Mouse (Mus musculus) cortical plate, adult 2 months (tissue): Measurements from ENCODE around the gene Rab15. TPM values are rescaled to one million over a fixed set of nuclear protein-coding genes. Genes with fewer than 3 reads are reported as not detected.
A peak's percentile ranks its signal among the peaks of the same experiment; 100 is the strongest.

Experiments used
- H3K27ac ChIP-seq: fragments of 200-500 bp; 2 replicates; pipeline ENCODE4 v1.5.1; 2012; ENCODE audit warnings: low read length, control low read depth, inconsistent platforms; ENCODE audit not compliant: insufficient read depth
- H3K4me1 ChIP-seq: fragments of 200-500 bp; 2 replicates; pipeline ENCODE4 v1.6.1; 2011; ENCODE audit warnings: low read length; ENCODE audit not compliant: control insufficient read depth, insufficient read depth
- H3K4me3 ChIP-seq: fragments of 200-500 bp; 2 replicates; pipeline ENCODE4 v1.5.1; 2011; ENCODE audit warnings: mild to moderate bottlenecking, low read length, control low read depth; ENCODE audit not compliant: insufficient read depth
- CTCF ChIP-seq: fragments of 200-500 bp; IDR thresholded peaks from 2 replicates; pipeline ENCODE4 v1.5.1; 2011; ENCODE audit warnings: mild to moderate bottlenecking, control low read depth, low read length; ENCODE audit not compliant: insufficient read depth; ENCODE audit errors: extremely low read depth
- POLR2A ChIP-seq: fragments of 200-500 bp; IDR thresholded peaks from 2 replicates; pipeline ENCODE4 v1.6.1; 2011; ENCODE audit warnings: mild to moderate bottlenecking, low read length, control low read depth; ENCODE audit not compliant: insufficient read depth; ENCODE audit errors: extremely low read depth
- polyA plus RNA-seq: library from polyadenylated mRNA; depleted of rRNA; stranded (reverse); fragments of >200 nt; gene quantifications from 2 replicates; pipeline ENCODE4 v1.2.3, GENCODE M21; 2012

The Rab15 gene
- polyA plus RNA-seq, 1 experiment, result 229 TPM

DNA sequence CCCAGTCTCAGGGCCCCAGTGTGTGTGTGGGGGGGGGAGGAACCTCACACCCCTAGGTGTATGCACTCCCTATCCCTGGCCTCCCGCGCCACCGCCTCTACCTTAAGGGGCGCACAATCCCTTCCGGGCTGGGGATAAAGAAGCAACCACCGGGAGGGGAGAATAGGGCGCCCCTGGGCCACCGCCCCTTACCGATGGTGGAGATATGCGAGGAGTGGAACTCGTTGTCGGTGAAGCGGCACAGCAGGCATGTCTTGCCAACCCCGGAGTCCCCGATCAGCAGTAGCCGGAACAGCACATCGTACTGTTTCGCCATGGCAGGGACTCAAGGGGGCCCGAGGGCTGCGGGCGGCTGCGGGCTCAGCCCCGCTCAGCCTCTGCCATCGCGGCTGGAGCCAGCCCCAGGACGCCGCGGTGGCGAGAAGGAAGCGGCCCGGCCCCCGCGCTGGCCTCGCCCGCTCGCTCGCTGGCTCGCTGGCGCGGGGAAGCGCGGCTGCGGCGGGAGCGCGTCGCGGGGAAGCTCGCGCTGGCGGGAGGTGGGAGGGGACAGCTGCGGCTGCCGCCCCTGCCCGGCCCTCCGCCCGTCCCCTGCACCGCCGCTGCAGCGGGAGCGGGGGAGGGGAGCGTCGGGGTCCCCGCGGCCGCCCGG, 582 bp downstream of the Rab15 start:
- H3K4me1 ChIP-seq, result peaks cover 15% of the 10 kb centered on the region
- peak overlapping the region; percentile 96 for H3K27ac ChIP-seq
- no peak for TF ChIP-seq POLR2A
- H3K4me3 ChIP-seq, result peak overlapping the region; percentile 85

DNA sequence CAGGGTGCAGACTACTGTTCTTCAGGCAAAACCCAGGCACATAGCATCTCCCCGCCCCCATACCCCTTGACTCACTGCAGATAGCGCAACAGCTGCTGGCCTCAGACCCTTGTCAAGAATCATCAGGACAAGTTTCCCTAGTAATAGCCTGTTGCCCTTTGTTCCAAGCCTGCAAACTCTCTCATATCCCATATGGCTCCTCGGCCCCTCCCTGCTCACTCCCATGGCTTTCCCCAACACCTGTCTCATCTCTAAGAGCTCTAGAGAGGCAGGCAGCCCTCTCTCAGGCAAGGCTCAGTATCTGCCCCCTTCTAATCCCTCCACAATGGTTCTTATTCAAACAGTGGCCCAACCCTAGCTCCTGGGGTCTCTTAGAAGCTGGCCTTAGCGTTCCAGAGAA, 2.1 kb downstream of the Rab15 start:
- no peak for TF ChIP-seq CTCF
- no peak for TF ChIP-seq POLR2A
- Histone ChIP-seq H3K27ac (0 out of 2 replicates have a peak overlapping the region, but pooled peaks have one; percentile 0), H3K4me3 (peak overlapping the region; percentile 85), H3K4me1 (peaks cover 19% of the 10 kb centered on the region)

DNA sequence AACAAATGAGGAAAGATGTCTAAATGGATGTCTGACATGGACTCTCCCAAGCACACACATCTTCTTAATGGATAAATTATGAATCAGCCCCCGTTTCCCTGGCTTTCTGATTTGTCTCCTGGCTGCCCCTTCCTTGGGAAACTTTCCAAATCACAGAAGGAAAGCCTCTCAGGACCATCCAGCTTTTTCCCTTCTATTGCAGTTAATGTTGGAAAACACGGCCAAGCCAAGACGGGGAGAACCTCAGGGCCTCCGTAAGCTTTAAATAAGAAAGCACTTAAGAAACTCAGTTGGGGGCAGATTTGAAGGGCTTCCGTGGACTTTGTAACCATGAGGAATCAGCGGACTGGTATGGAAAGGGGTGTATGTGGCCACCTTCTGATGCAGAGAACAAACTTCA, 2.9 kb downstream of the Rab15 start:
- Histone ChIP-seq H3K27ac (no peak overlapping the region), H3K4me1 (peaks cover 21% of the 10 kb centered on the region), H3K4me3 (peak overlapping the region; percentile 85; the same call in 1 of the 2 replicates)
- TF ChIP-seq CTCF, result no peak
- TF ChIP-seq POLR2A, result no peak

DNA sequence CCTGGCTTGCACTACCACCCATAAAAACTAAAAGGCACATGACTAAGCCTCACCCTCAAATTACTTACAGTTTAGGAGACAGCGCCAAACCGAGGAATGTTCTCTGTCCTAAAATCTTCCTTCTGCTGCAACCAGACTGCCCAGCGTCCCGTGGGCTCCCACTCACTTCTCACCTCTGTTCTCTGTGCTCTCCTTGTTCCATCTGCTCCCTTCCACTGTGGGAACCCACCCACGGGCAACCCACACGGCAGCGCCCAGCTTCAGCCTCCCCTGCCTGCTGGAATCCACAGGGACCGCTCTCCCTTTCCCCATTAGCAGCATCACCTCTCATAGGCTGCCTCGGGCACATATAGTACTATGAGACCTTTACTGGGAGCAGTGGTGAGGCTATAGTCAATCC, 3.8 kb downstream of the Rab15 start:
- TF ChIP-seq CTCF (no peak), POLR2A (no peak)
- Histone ChIP-seq H3K4me3 (peak overlapping the region; percentile 85; the same call in 1 of the 2 replicates), H3K4me1 (peaks cover 23% of the 10 kb centered on the region), H3K27ac (peak overlapping the region; percentile 61)

DNA sequence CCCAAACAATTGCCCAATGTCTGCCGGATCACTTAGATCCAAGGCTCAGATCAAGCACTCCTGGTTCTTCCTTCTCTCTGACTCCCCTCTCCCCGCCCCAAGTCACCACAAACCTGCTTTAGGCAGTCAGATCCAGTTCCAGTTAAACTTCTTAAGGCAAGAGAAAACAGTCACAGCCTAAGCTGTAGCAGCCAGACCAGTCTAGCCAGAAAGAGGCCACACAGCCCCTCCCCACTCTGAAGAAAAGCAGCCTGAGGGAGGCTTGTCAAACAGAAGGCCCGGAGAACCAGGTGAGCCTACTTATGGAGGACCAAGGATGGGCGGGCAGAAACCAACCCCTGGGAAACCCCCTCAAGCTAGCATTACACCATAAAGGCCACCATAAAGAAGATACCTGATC, 4.6 kb downstream of the Rab15 start:
- H3K27ac ChIP-seq, result peak overlapping the region; percentile 12; the same call in 1 of the 2 replicates
- H3K4me3 ChIP-seq, result peak overlapping the region; percentile 85; the same call in 1 of the 2 replicates

DNA sequence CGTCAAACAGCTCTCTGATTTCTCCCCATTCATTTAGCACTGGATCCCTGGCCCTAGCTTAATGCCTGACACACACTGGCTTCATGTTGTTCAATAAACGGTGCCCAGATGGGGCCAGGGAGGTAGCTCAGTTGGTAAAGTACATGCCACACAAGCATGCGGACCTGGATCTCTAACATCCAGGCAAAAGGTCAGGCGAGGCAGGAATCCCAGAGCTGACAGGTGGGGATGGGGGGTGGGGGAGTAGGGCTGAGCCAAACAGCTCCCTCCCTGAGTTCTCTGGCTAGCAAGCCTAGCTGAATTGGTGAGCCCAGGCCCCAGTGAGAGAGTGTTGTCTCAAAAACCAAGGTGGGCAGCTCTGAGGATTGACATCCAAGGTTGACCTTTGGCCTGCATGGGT, 5.5 kb downstream of the Rab15 start:
- Histone ChIP-seq H3K4me1 (peaks cover 23% of the 10 kb centered on the region), H3K4me3 (no peak overlapping the region), H3K27ac (no peak overlapping the region)
- TF ChIP-seq POLR2A (no peak), CTCF (no peak)

More for the DNA sequence above, 4.6 kb downstream of the Rab15 start:
- TF ChIP-seq POLR2A, result no peak
- no peak for TF ChIP-seq CTCF
- peaks cover 25% of the 10 kb centered on the region for H3K4me1 ChIP-seq

DNA sequence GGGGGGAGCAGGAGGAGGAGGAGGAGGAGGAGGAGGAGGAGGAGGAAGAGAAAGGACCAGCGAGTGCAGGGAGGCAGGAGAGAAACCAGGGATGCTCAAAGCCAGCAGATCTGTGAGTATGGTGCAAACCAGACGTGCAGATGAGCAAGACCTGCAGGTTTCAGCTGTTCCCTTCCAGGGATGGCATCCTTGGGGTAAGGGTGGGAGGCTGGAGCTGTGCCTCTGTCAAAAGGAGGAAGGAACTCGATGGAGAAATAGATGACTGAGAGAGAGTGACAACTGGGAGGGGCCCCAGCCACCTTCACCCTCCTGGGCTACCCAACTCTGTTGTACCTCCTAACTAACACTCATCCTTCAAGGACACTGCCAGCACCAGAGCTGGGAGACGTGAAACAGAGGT, 6.0 kb downstream of the Rab15 start:
- TF ChIP-seq POLR2A (no peak), CTCF (no peak)
- Histone ChIP-seq H3K4me3 (no peak overlapping the region), H3K27ac (no peak overlapping the region), H3K4me1 (peaks cover 23% of the 10 kb centered on the region)

DNA sequence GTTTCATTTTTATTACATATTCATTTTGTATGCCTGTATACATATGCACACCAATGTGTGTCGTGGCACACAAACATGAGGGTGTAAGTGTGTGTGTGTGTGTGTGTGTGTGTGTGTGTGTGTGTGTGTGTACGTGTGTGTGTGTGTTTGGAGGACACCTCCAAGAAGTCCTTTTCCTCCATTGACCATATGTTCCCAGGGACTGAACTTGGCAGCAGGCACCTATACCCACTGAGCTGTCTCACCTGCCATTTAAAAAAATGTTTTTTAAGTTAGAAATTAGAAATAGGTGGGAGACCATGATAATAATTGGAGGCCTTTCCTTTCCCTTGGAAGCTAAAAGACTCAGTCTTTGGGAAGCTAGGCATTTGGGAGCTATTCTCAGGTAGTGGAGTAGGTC, 8.6 kb downstream of the Rab15 start:
- peaks cover 19% of the 10 kb centered on the region for H3K4me1 ChIP-seq
- no peak overlapping the region for H3K4me3 ChIP-seq
- H3K27ac ChIP-seq, result no peak overlapping the region
- no peak for TF ChIP-seq POLR2A
- TF ChIP-seq CTCF, result no peak

DNA sequence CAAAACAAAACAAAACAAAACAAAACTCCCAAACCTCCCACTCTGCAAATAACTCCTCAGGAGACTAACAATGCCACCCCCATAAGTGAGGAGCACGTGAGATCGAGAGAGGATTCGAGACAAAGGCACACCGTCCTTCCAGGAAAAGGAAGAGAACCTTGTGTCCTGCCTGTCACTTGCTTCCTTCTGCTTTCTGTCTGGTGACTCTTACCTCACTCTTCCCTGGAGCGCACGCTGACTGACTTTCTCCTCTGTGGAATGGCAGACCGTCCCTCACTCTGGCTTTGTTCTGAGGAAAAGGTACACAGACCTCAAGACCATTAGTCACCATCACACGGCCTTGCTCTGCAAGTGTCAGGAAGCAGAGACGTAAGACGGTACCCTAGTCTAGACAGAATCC, 9.2 kb downstream of the Rab15 start:
- TF ChIP-seq POLR2A (no peak), CTCF (no peak)
- peaks cover 18% of the 10 kb centered on the region for H3K4me1 ChIP-seq
- H3K4me3 ChIP-seq, result no peak overlapping the region
- no peak overlapping the region for H3K27ac ChIP-seq

DNA sequence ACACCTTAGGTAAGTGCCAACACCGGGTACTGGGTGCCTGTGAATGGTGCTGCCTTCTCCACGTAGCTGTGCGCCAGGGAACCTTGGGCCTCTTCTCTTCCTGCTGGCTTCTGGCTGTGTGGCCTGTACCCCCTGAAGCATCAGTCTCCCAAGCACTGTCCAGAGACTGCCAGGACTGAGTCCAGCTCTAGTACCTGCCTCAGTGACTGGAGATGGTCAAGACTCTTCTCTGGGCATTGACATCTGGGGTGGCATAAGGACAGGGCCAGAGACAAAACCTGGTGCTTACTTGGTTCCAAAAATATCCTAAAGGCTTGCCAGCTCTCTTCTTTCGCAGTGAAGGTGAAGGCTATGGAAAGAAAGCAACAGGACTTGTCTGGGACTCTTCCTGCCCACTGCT, 11.7 kb downstream of the Rab15 start:
- Histone ChIP-seq H3K4me1 (peaks cover 10% of the 10 kb centered on the region), H3K4me3 (no peak overlapping the region), H3K27ac (no peak overlapping the region)
- TF ChIP-seq POLR2A (no peak), CTCF (no peak)

DNA sequence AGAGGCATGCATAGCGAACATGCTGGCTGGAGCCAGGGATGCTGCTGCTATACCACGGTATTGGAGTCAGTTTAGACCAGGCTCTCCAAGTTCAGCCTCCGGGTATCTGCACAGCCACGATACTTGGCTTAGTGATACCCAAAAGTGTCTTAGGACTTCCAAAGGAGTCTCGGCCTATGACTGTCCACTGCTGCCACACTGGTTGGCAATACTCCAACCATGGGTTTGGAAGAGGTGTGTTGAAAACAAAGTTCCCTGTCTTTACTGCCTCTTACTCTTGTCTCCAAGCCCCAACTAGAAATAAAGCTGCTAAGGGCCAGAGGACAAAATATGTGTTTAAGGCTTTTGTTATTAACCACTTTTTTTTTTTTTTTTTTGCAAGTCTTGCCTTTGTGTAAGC, 12.2 kb downstream of the Rab15 start:
- Histone ChIP-seq H3K4me1 (peaks cover 14% of the 10 kb centered on the region), H3K4me3 (no peak overlapping the region), H3K27ac (no peak overlapping the region)
- TF ChIP-seq POLR2A (no peak), CTCF (no peak)
